Mouse (Mus musculus) heart, embryonic 15.5 days (tissue): Measurements from ENCODE around the gene Cmbl. TPM values are rescaled to one million over a fixed set of nuclear protein-coding genes. Genes with fewer than 3 reads are reported as not detected.

ENCODE experiments used
- ATAC-seq: fragments of 200-750 bp; cut with Nextera tagmentation; replicated peaks from 2 replicates; pipeline ENCODE4 v1.8.0; 2017; ENCODE audit warnings: low read depth, moderate TSS enrichment; ENCODE audit not compliant: insufficient number of reproducible peaks, insufficient read depth, low FRiP score
- H3K27ac ChIP-seq: fragments of 300-500 bp; sonication (generic); 2 replicates; pipeline ENCODE4 v1.5.1; 2015; ENCODE audit warnings: mild to moderate bottlenecking, inconsistent platforms
- H3K27me3 ChIP-seq: fragments of 300-500 bp; sonication (generic); 2 replicates; pipeline ENCODE4 v1.6.1; 2015; ENCODE audit warnings: inconsistent platforms
- H3K36me3 ChIP-seq: fragments of 300-500 bp; sonication (generic); 2 replicates; pipeline ENCODE4 v1.6.1; 2015; ENCODE audit warnings: mild to moderate bottlenecking, inconsistent platforms
- H3K4me1 ChIP-seq: fragments of 300-500 bp; sonication (generic); replicated peaks from 2 replicates; pipeline ENCODE4 v1.6.1; 2015; ENCODE audit warnings: inconsistent platforms
- H3K4me2 ChIP-seq: fragments of 300-500 bp; sonication (generic); 2 replicates; pipeline ENCODE4 v1.6.1; 2015; ENCODE audit warnings: inconsistent platforms, mild to moderate bottlenecking, moderate library complexity
- H3K4me3 ChIP-seq: fragments of 300-500 bp; sonication (generic); 2 replicates; pipeline ENCODE4 v1.5.1; 2015; ENCODE audit warnings: mild to moderate bottlenecking, inconsistent platforms
- H3K9ac ChIP-seq: fragments of 300-500 bp; sonication (generic); 2 replicates; pipeline ENCODE4 v1.6.1; 2015; ENCODE audit warnings: mild to moderate bottlenecking, inconsistent platforms
- H3K9me3 ChIP-seq: fragments of 300-500 bp; sonication (generic); replicated peaks from 2 replicates; pipeline ENCODE4 v1.6.1; 2016; ENCODE audit warnings: inconsistent platforms
- WGBS: fragments of 180-500 bp; shearing (Covaris S2); methylation state at CpG from one replicate; pipeline ENCODE4 v1.1.7; 2015; ENCODE audit warnings: mixed read lengths; 5-methylcytosine and 5-hydroxymethylcytosine counted together
- polyA plus RNA-seq: library from polyadenylated mRNA; unstranded; fragments of >200 nt; fragmentation: Nextera tagmentation; extraction: Ambion mirVana; gene quantifications from 2 replicates; pipeline ENCODE4 v1.2.1, GENCODE M21; 2015

Cmbl gene
- polyA plus RNA-seq, 1 experiment from 2014 or later = 9.5 TPM

GRCm38 (mm10) chr15:31631396-31631858 is 66.2 kb downstream of the Cmbl start:
- 73% methylated on average over 12 of the region's 12 CpGs for WGBS
- Histone ChIP-seq H3K9ac (no peak overlapping the region), H3K9me3 (no peaks in the 10 kb centered on the region), H3K4me1 (peaks cover 4% of the 10 kb centered on the region; the same call in 1 of the 2 replicates), H3K27ac (no peak overlapping the region), H3K36me3 (no peaks in the 10 kb centered on the region), H3K4me3 (no peak overlapping the region), H3K4me2 (no peak overlapping the region), H3K27me3 (no peaks in the 10 kb centered on the region)
- ATAC-seq = no peak

- Histone ChIP-seq H3K9ac (no peak overlapping the region), H3K9me3 (no peaks in the 10 kb centered on the region), H3K36me3 (no peaks in the 10 kb centered on the region), H3K4me1 (peaks cover 4% of the 10 kb centered on the region; the same call in 1 of the 2 replicates), H3K4me3 (no peak overlapping the region), H3K27me3 (no peaks in the 10 kb centered on the region), H3K27ac (no peak overlapping the region), H3K4me2 (no peak overlapping the region)
- 68% methylated on average over 4 of the region's 4 CpGs for WGBS
- ATAC-seq = no peak
Measured at GRCm38 (mm10) chr15:31632478-31632877, 67.3 kb downstream of the Cmbl start.

GRCm38 (mm10) chr15:31634582-31634981 is 69.4 kb downstream of the Cmbl start:
- Histone ChIP-seq H3K27ac (no peak overlapping the region), H3K36me3 (no peaks in the 10 kb centered on the region), H3K4me3 (no peak overlapping the region), H3K9me3 (no peaks in the 10 kb centered on the region), H3K4me1 (peaks cover 4% of the 10 kb centered on the region; the same call in 1 of the 2 replicates), H3K9ac (no peak overlapping the region), H3K4me2 (no peak overlapping the region), H3K27me3 (no peaks in the 10 kb centered on the region)
- no peak for ATAC-seq
- 79% methylated on average over 6 of the region's 6 CpGs for WGBS

- peaks cover 4% of the 10 kb centered on the region; the same call in 1 of the 2 replicates for H3K4me1 ChIP-seq
- H3K4me2 ChIP-seq = no peak overlapping the region
- no peaks in the 10 kb centered on the region for H3K36me3 ChIP-seq
- H3K9me3 ChIP-seq = no peaks in the 10 kb centered on the region
- H3K27ac ChIP-seq = no peak overlapping the region
- H3K27me3 ChIP-seq = no peaks in the 10 kb centered on the region
- 71% methylated on average over 9 of the region's 9 CpGs for WGBS
- no peak for ATAC-seq
- no peak overlapping the region for H3K4me3 ChIP-seq
- H3K9ac ChIP-seq = no peak overlapping the region
Measured at GRCm38 (mm10) chr15:31636091-31636595, 71.0 kb downstream of the Cmbl start.

Other genes with a start within 250 kb of the Cmbl start
- gene Ankrd33b, start 197.7 kb upstream of the Cmbl start, polyA plus RNA-seq = 3.5 and 4.3 TPM in 2 replicates
- 1.7 and 2.2 TPM in 2 replicates for gene Ropn1l, start 111.7 kb upstream of the Cmbl start, polyA plus RNA-seq
- 26.0 and 27.3 TPM in 2 replicates for gene March6, start 34.3 kb upstream of the Cmbl start, polyA plus RNA-seq
- gene Cct5, start 36.4 kb downstream of the Cmbl start, polyA plus RNA-seq = 312 and 334 TPM in 2 replicates
- 14.0 and 14.9 TPM in 2 replicates for gene Fam173b, start 36.5 kb downstream of the Cmbl start, polyA plus RNA-seq